Mouse (Mus musculus) T-helper 17 cell (primary cell): ENCODE measurements around the gene Pkp4.
"Not testable (repeated sequence)": the region's sequence is repeated elsewhere in the genome, so short reads cannot be mapped to it uniquely, and the experiment has no call there.

Experiments
- in situ Hi-C, 2 experiments: fragments of 300-600 bp; cut with MboI, MseI; formaldehyde crosslinking; loops; 1 replicate in 1 of 2; 2 replicates in 1 of 2; pipeline ENCODE4 v1.15.1; 2025; ENCODE audit warnings: high pct_unique_total_duplicates in 2 of 2

The Pkp4 gene

GRCm38 (mm10) chr2:59378096-59378495, 217.4 kb downstream of the Pkp4 start:
- in situ Hi-C loops: no loop called here

GRCm38 (mm10) chr2:59378861-59379260, 218.2 kb downstream of the Pkp4 start:
- in situ Hi-C loops: not testable (repeated sequence)

GRCm38 (mm10) chr2:59383231-59383630, 222.6 kb downstream of the Pkp4 start:
- in situ Hi-C loops: no loop called here

- in situ Hi-C loops: no loop called here
These were observed 223.5 kb downstream of the Pkp4 start for GRCm38 (mm10) chr2:59383852-59384776.

- in situ Hi-C loops: no loop called here
These were observed 224.7 kb downstream of the Pkp4 start for GRCm38 (mm10) chr2:59385211-59385935.

- in situ Hi-C loops: no loop called here
These were observed 229.3 kb downstream of the Pkp4 start for GRCm38 (mm10) chr2:59389971-59390370.

GRCm38 (mm10) chr2:59393177-59393576, 232.5 kb downstream of the Pkp4 start:
- in situ Hi-C loops: no loop called here

- in situ Hi-C loops: no loop called here
These were observed 234.0 kb downstream of the Pkp4 start for GRCm38 (mm10) chr2:59394651-59395050.

GRCm38 (mm10) chr2:59395160-59395650, 234.6 kb downstream of the Pkp4 start:
- in situ Hi-C loops: not testable (repeated sequence)

GRCm38 (mm10) chr2:59396555-59396954, 235.9 kb downstream of the Pkp4 start:
- in situ Hi-C loops: no loop called here

- in situ Hi-C loops: no loop called here
These were observed 236.9 kb downstream of the Pkp4 start for GRCm38 (mm10) chr2:59397531-59397930.

GRCm38 (mm10) chr2:59400901-59401378, 240.3 kb downstream of the Pkp4 start:
- in situ Hi-C loops: no loop called here

GRCm38 (mm10) chr2:59401841-59402461, 241.3 kb downstream of the Pkp4 start:
- in situ Hi-C loops: no loop called here

- in situ Hi-C loops: no loop called here
These were observed 243.4 kb downstream of the Pkp4 start for GRCm38 (mm10) chr2:59404022-59404421.
